Mouse (Mus musculus) E14TG2a.4 (cell line): Measurements from ENCODE around the gene Fam53b.
A peak's percentile ranks its signal among the peaks of the same experiment; 100 is the strongest.

Source experiments
- H3K27me3 ChIP-seq: 2 replicates; pipeline ENCODE4 v1.6.1; 2014; ENCODE audit warnings: low read length, control low read depth; ENCODE audit not compliant: insufficient read depth
- H3K36me3 ChIP-seq: 2 replicates; pipeline ENCODE4 v1.6.1; 2014; ENCODE audit warnings: low read length, control low read depth; ENCODE audit not compliant: insufficient read depth
- H3K4me1 ChIP-seq: replicated peaks from 2 replicates; pipeline ENCODE4 v1.6.1; 2014; ENCODE audit warnings: low read depth, low read length, control low read depth
- H3K4me3 ChIP-seq: replicated peaks from 2 replicates; pipeline ENCODE4 v1.5.1; 2014; ENCODE audit warnings: mild to moderate bottlenecking, low read length
- H3K9me3 ChIP-seq: 2 replicates; pipeline ENCODE4 v1.6.1; 2014; ENCODE audit warnings: low read length, control low read depth
- CTCF ChIP-seq: conservative IDR thresholded peaks from 2 replicates; pipeline ENCODE4 v1.5.1; 2014; ENCODE audit warnings: low read length
- NANOG ChIP-seq: IDR thresholded peaks from 2 replicates; pipeline ENCODE4 v1.6.1; 2014; ENCODE audit warnings: borderline replicate concordance, low read length, mixed read lengths
- POU5F1 ChIP-seq: IDR thresholded peaks from 2 replicates; pipeline ENCODE4 v1.6.1; 2014; ENCODE audit warnings: low read length, borderline replicate concordance

The Fam53b gene

DNA sequence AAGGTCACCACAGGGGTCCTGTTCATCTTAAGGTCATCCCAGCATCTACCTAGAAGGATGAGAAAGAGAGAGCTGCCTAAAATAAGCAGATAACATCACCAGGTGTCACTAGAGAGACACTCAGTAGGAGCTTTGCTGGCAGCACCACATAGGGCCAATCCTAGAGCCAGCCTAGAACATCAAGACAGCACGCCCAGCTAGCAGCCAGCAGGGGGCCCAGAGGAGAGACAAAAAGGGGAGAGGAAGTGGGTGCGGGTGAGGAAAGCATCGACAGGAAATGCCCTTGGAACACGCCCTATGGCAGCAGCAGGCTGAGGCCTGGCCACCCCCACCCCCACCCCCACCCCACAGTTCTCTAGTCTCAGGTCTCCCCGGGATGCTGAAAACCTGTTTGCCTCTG, 78.5 kb downstream of the Fam53b start:
- peak; percentile 21 for TF ChIP-seq CTCF
- no peak for TF ChIP-seq POU5F1
- Histone ChIP-seq H3K36me3 (no peaks in the 10 kb centered on the region), H3K27me3 (no peaks in the 10 kb centered on the region), H3K4me3 (no peak overlapping the region), H3K4me1 (peaks cover 72% of the 10 kb centered on the region), H3K9me3 (no peaks in the 10 kb centered on the region)

DNA sequence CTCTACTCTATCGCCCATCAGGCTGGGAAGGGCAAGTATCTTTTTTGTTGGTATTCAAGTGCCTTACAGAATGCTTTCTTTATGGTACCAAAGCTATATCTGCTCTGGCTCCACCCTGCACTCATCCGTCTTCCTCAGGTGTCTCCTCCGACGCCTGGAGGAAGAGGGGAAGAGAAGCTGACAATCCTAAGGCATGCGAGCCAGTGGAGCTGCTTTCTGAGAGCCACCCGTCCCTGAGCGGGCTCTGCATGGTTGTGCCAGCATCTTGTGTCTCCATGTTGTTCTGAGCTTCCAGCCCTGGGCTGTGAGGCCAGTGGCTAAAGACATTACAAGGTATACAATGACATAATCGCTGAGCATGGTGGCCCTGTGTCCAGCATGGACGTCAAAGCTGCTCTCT, 79.5 kb downstream of the Fam53b start:
- TF ChIP-seq POU5F1, result no peak
- TF ChIP-seq NANOG, result no peak
- TF ChIP-seq CTCF, result no peak
- H3K9me3 ChIP-seq, result no peaks in the 10 kb centered on the region
- H3K4me3 ChIP-seq, result peak overlapping the region; percentile 20; the same call in 1 of the 2 replicates
- no peaks in the 10 kb centered on the region for H3K36me3 ChIP-seq
- H3K27me3 ChIP-seq, result no peaks in the 10 kb centered on the region
- H3K4me1 ChIP-seq, result peaks cover 81% of the 10 kb centered on the region

DNA sequence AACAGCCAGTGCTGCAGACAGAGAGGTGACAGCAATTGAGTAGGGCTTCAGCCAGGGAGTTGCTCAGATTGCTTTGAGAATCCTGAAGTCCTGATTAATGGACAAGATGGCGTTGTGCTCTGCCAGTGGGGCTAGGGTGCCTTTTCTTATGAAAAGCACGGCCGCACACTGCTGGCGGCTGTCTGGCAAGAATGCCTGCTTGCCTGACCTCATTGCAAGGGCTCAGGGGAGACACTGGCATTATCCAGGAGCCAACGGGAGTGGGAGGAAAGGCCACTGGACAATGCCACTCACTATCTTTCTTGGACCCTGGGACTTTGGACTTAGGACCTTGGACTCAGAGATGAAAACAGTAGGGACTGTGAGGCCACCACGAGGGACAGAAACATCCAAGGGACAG, 80.2 kb downstream of the Fam53b start:
- Histone ChIP-seq H3K4me1 (peaks cover 88% of the 10 kb centered on the region), H3K36me3 (0 out of 2 replicates have a peak, but pooled peaks cover under 1% of the 10 kb centered on the region), H3K4me3 (peak overlapping the region; percentile 20; the same call in 1 of the 2 replicates), H3K27me3 (no peaks in the 10 kb centered on the region), H3K9me3 (no peaks in the 10 kb centered on the region)
- TF ChIP-seq POU5F1, result no peak
- no peak for TF ChIP-seq CTCF
- TF ChIP-seq NANOG, result no peak

DNA sequence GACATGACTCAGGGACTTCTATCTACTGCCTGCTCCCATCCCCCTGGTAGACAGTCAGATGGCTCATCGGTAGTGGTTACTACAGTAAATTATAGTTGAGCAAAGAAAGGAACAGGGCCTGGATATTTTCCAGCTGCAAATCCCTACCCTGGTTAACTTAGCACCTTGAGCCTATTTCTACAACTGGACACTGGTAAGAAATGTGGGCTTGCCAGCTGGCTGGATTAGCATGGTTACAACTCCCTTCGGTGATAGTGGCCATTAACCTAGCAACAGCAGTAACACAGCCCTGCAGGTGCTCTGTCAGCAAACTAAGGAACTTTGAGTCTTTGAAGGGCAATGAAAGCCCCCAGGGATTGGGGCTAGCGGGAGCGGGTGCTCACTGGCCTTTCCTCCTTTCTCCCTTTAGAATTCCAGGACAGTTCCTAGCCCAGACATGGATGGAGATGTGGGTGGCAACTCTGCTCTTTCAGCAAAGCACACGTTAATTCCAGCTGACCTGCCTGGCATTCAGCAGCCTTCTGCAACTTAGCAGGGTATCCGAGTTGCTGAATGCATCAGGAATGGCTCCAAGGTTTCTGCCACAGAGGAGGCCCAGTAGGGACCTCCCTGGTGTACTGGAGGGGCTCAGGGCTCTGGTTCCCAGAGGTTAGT, 81.4 kb downstream of the Fam53b start:
- H3K4me1 ChIP-seq, result peaks cover 96% of the 10 kb centered on the region
- 0 out of 2 replicates have a peak overlapping the region, but pooled peaks have one; percentile 2 for H3K4me3 ChIP-seq
- H3K27me3 ChIP-seq, result no peaks in the 10 kb centered on the region
- H3K36me3 ChIP-seq, result 0 out of 2 replicates have a peak, but pooled peaks cover 6% of the 10 kb centered on the region
- TF ChIP-seq POU5F1, result no peak
- no peak for TF ChIP-seq CTCF
- TF ChIP-seq NANOG, result no peak
- no peaks in the 10 kb centered on the region for H3K9me3 ChIP-seq

DNA sequence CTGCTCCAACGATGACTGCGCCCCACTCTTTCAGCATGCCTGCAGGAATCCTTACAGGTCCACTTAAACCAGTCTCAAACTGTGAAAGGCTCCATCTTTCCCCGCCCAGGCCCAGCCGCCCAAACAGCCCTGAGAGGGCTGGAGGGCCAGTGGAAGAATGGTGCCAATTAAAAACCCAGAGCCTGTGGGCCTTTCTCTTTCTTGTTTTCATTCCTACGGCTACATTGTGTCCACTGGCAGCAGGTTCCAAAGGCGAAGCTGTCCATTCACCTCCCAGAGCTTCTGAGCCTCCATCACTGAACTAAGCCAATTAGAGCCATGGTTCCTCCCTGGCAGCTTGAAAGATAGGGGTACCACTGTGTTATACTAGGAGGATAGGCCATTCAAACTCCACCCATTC, 82.1 kb downstream of the Fam53b start:
- Histone ChIP-seq H3K27me3 (no peaks in the 10 kb centered on the region), H3K4me3 (no peak overlapping the region), H3K4me1 (peaks cover 96% of the 10 kb centered on the region), H3K36me3 (0 out of 2 replicates have a peak, but pooled peaks cover 6% of the 10 kb centered on the region), H3K9me3 (no peaks in the 10 kb centered on the region)
- TF ChIP-seq NANOG (no peak), CTCF (no peak), POU5F1 (no peak)

DNA sequence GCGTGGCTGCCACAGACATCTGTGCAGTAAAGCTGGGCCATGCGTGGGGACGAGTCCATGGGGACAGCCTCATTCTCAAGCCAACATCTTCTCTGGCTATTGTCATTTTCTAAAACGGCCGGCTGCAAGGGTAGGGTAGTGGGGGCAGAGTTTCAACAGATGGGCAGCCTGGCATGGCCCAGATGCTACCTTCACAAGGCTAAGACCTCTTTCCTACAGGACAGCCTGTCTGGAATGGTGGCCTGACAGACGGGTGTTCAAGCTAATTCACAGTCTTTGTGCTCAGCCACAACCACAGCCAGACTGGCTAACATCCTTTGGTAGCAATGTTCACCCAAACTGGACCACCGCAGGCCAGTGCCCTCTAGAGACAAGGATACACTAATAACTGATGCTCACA, 83.2 kb downstream of the Fam53b start:
- no peak for TF ChIP-seq CTCF
- no peak for TF ChIP-seq POU5F1
- no peak for TF ChIP-seq NANOG
- Histone ChIP-seq H3K9me3 (no peaks in the 10 kb centered on the region), H3K4me3 (no peak overlapping the region), H3K4me1 (peaks cover 92% of the 10 kb centered on the region), H3K36me3 (0 out of 2 replicates have a peak, but pooled peaks cover 6% of the 10 kb centered on the region), H3K27me3 (no peaks in the 10 kb centered on the region)

DNA sequence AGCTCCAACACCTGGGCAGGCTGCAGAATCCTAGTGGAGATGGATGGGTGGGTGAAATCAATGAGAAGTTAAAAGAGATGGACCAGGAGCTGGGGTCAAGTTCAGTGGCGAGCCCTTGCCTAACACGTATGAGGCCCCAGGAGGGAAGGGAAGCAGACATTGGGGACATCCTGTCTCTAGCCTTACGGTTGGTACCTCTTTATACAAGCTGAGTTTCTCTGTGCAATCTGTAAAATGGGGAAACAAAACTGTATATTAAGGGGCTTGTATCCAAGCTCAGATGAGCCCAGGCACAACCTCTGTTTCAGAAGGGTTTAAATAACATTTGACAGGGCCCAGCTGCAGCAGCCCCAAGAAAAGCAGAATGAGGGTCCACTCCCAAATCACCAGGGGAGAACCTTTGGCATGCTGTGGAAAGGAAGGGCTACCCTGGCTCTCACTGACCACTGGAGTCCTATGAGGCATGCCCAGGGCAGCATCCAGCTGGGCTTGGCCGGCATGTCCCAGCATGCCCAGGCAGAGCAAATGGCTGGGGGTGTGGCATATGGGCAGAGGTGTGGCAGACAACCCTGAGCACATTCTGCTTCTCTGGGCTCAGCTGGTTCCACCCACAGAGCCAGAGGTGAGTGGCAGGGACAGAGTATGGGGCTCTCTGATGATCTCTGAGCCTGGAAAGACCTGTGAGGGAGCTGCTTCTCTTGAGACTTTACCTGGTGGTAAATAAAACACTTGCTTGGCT, 84.4 kb downstream of the Fam53b start:
- Histone ChIP-seq H3K27me3 (no peaks in the 10 kb centered on the region), H3K36me3 (0 out of 2 replicates have a peak, but pooled peaks cover 6% of the 10 kb centered on the region), H3K9me3 (no peaks in the 10 kb centered on the region), H3K4me3 (no peak overlapping the region), H3K4me1 (peaks cover 83% of the 10 kb centered on the region)
- TF ChIP-seq POU5F1 (no peak), NANOG (no peak), CTCF (no peak)

DNA sequence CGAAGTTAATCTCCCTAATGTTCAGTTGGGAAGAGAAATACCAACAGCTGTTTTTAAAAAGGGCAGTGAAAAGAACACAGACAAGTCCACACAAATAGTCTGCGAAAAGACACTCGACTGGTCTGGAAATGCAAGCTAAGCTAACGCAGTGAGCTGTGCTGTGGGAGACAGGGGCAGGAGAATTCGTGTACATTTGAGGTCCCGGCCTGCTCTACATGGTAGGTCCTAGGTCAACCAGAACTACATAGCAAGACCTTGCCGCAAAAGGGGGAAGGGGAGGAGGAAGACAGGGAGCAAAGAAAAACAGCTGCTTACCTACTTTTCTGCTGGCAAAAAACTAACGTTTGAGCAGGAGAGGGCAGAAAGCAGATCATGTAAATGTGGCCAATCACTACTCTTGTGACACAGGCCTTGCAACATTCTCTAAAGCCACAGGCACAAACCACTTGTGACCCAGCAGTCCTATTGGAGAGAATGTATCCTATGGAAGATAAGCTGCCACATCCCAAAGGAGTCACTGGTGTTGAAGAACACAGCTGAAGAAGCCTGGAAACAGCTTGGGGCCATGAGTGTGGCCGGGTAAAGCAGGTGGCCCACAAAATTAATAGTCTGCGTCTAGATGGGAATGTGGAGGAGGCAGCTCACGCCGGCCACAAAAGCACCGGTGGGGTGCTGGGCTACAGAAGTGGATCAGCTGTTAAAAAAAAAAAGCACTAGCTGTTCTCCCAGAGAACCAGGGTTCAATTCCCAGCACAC, 87.4 kb downstream of the Fam53b start:
- H3K4me1 ChIP-seq, result peaks cover 70% of the 10 kb centered on the region
- TF ChIP-seq POU5F1 (no peak), CTCF (no peak)
- H3K9me3 ChIP-seq, result no peaks in the 10 kb centered on the region
- H3K4me3 ChIP-seq, result no peak overlapping the region
- H3K27me3 ChIP-seq, result no peaks in the 10 kb centered on the region
- 0 out of 2 replicates have a peak, but pooled peaks cover 6% of the 10 kb centered on the region for H3K36me3 ChIP-seq
